Mouse (Mus musculus): Measurements from ENCODE around the gene Fam122a. TPM values are rescaled to one million over a fixed set of nuclear protein-coding genes. Genes with fewer than 3 reads are reported as not detected.

The Fam122a gene
- polyA plus RNA-seq, 1 experiment from 2014 or later: 63.2 TPM

- Histone ChIP-seq H3K27ac (no peak overlapping the region), H3K27me3 (no peaks in the 10 kb centered on the region), H3K36me3 (replicated peaks) (no peaks in the 10 kb centered on the region), H3K4me2 (no peak overlapping the region), H3K4me1 (peaks cover 22% of the 10 kb centered on the region), H3K9ac (no peak overlapping the region), H3K9me3 (no peaks in the 10 kb centered on the region), H3K4me3 (replicated peaks) (no peak overlapping the region)
- WGBS: 94% methylated on average over 8 of the region's 8 CpGs
- ATAC-seq (ENCODE audit: low FRiP score): no peak
Observed at GRCm38 (mm10) chr19:24450740-24451139, 26.4 kb downstream of the Fam122a start.

GRCm38 (mm10) chr19:24444322-24444721, 32.8 kb downstream of the Fam122a start:
- ATAC-seq (ENCODE audit: low FRiP score): no peak
- Histone ChIP-seq H3K4me2 (no peak overlapping the region), H3K27me3 (no peaks in the 10 kb centered on the region), H3K4me1 (no peaks in the 10 kb centered on the region), H3K4me3 (replicated peaks) (no peak overlapping the region), H3K36me3 (replicated peaks) (no peaks in the 10 kb centered on the region), H3K27ac (no peak overlapping the region), H3K9me3 (no peaks in the 10 kb centered on the region), H3K9ac (no peak overlapping the region)
- 91% methylated on average over 3 of the region's 3 CpGs for WGBS

GRCm38 (mm10) chr19:24439715-24440114, 37.4 kb downstream of the Fam122a start:
- ATAC-seq (ENCODE audit: low FRiP score): no peak
- Histone ChIP-seq H3K4me2 (no peak overlapping the region), H3K36me3 (replicated peaks) (no peaks in the 10 kb centered on the region), H3K27me3 (no peaks in the 10 kb centered on the region), H3K4me1 (no peaks in the 10 kb centered on the region), H3K9ac (no peak overlapping the region), H3K9me3 (no peaks in the 10 kb centered on the region), H3K27ac (no peak overlapping the region), H3K4me3 (replicated peaks) (no peak overlapping the region)
- WGBS: 71% methylated on average over 4 of the region's 4 CpGs

- Histone ChIP-seq H3K4me2 (no peak overlapping the region), H3K4me3 (replicated peaks) (no peak overlapping the region), H3K27me3 (no peaks in the 10 kb centered on the region), H3K27ac (no peak overlapping the region), H3K4me1 (no peaks in the 10 kb centered on the region), H3K9me3 (no peaks in the 10 kb centered on the region), H3K36me3 (replicated peaks) (no peaks in the 10 kb centered on the region), H3K9ac (no peak overlapping the region)
- no peak for ATAC-seq (ENCODE audit: low FRiP score)
- WGBS: 92% methylated on average over 6 of the region's 6 CpGs
Observed at GRCm38 (mm10) chr19:24434291-24434690, 42.9 kb downstream of the Fam122a start.

- Histone ChIP-seq H3K36me3 (replicated peaks) (no peaks in the 10 kb centered on the region), H3K9ac (no peak overlapping the region), H3K4me2 (no peak overlapping the region), H3K4me3 (replicated peaks) (no peak overlapping the region), H3K4me1 (no peaks in the 10 kb centered on the region), H3K27ac (no peak overlapping the region), H3K27me3 (no peaks in the 10 kb centered on the region), H3K9me3 (no peaks in the 10 kb centered on the region)
- 90% methylated on average over 5 of the region's 5 CpGs for WGBS
- no peak for ATAC-seq (ENCODE audit: low FRiP score)
Observed at GRCm38 (mm10) chr19:24432447-24432846, 44.7 kb downstream of the Fam122a start.

GRCm38 (mm10) chr19:24431381-24431780, 45.8 kb downstream of the Fam122a start:
- H3K4me2 ChIP-seq: no peak overlapping the region
- H3K9ac ChIP-seq: no peak overlapping the region
- no peaks in the 10 kb centered on the region for H3K4me1 ChIP-seq
- no peak for ATAC-seq (ENCODE audit: low FRiP score)
- no peaks in the 10 kb centered on the region for H3K36me3 ChIP-seq (replicated peaks)
- no peak overlapping the region for H3K4me3 ChIP-seq (replicated peaks)
- H3K27me3 ChIP-seq: no peaks in the 10 kb centered on the region
- 95% methylated on average over 2 of the region's 2 CpGs for WGBS
- no peak overlapping the region for H3K27ac ChIP-seq
- H3K9me3 ChIP-seq: no peaks in the 10 kb centered on the region

GRCm38 (mm10) chr19:24428011-24428410, 49.1 kb downstream of the Fam122a start:
- Histone ChIP-seq H3K4me3 (replicated peaks) (no peak overlapping the region), H3K27me3 (no peaks in the 10 kb centered on the region), H3K27ac (no peak overlapping the region), H3K9ac (no peak overlapping the region), H3K4me1 (no peaks in the 10 kb centered on the region), H3K4me2 (no peak overlapping the region), H3K9me3 (no peaks in the 10 kb centered on the region), H3K36me3 (replicated peaks) (no peaks in the 10 kb centered on the region)
- WGBS: 94% methylated on average over 3 of the region's 3 CpGs
- no peak for ATAC-seq (ENCODE audit: low FRiP score)

- H3K27ac ChIP-seq: no peak overlapping the region
- H3K4me1 ChIP-seq: no peaks in the 10 kb centered on the region
- H3K27me3 ChIP-seq: no peaks in the 10 kb centered on the region
- 81% methylated on average over 4 of the region's 4 CpGs for WGBS
- H3K4me2 ChIP-seq: no peak overlapping the region
- H3K9ac ChIP-seq: no peak overlapping the region
- no peaks in the 10 kb centered on the region for H3K9me3 ChIP-seq
- ATAC-seq (ENCODE audit: low FRiP score): no peak
- H3K4me3 ChIP-seq (replicated peaks): no peak overlapping the region
- H3K36me3 ChIP-seq (replicated peaks): no peaks in the 10 kb centered on the region
Observed at GRCm38 (mm10) chr19:24427258-24427657, 49.9 kb downstream of the Fam122a start.

GRCm38 (mm10) chr19:24426759-24427181, 50.4 kb downstream of the Fam122a start:
- ATAC-seq (ENCODE audit: low FRiP score): no peak
- WGBS: 91% methylated on average over 7 of the region's 7 CpGs

More at GRCm38 (mm10) chr19:24426759-24427181, 50.4 kb downstream of the Fam122a start:
- H3K27me3 ChIP-seq: no peaks in the 10 kb centered on the region
- no peak overlapping the region for H3K27ac ChIP-seq
- no peak overlapping the region for H3K9ac ChIP-seq
- H3K4me2 ChIP-seq: no peak overlapping the region
- no peak overlapping the region for H3K4me3 ChIP-seq (replicated peaks)
- no peaks in the 10 kb centered on the region for H3K36me3 ChIP-seq (replicated peaks)
- no peaks in the 10 kb centered on the region for H3K4me1 ChIP-seq
- no peaks in the 10 kb centered on the region for H3K9me3 ChIP-seq

Other genes with a start within 250 kb of the Fam122a start
- gene Fxn, start 196.8 kb downstream of the Fam122a start, polyA plus RNA-seq (2016; fragmentation: Nextera tagmentation; extraction: Ambion mirVana): 52.2 and 57.2 TPM in 2 replicates
- gene Pip5k1b, start 78.5 kb upstream of the Fam122a start, polyA plus RNA-seq (2016; fragmentation: Nextera tagmentation; extraction: Ambion mirVana): 1.5 and 1.7 TPM in 2 replicates
- 0.72 and 0.77 TPM in 2 replicates for gene Tmem252, start 196.7 kb upstream of the Fam122a start, polyA plus RNA-seq (2016; fragmentation: Nextera tagmentation; extraction: Ambion mirVana)

Data from forebrain, embryonic 12.5 days (tissue).